Mouse (Mus musculus) T-helper 1 cell (primary cell): Measurements from ENCODE around the gene Spag6.

Experiments
- in situ Hi-C: fragments of 300-600 bp; cut with MboI, MseI; formaldehyde crosslinking; loops from one replicate; pipeline ENCODE4 v1.15.1; 2025; ENCODE audit warnings: high pct_unique_total_duplicates

Spag6 gene

DNA sequence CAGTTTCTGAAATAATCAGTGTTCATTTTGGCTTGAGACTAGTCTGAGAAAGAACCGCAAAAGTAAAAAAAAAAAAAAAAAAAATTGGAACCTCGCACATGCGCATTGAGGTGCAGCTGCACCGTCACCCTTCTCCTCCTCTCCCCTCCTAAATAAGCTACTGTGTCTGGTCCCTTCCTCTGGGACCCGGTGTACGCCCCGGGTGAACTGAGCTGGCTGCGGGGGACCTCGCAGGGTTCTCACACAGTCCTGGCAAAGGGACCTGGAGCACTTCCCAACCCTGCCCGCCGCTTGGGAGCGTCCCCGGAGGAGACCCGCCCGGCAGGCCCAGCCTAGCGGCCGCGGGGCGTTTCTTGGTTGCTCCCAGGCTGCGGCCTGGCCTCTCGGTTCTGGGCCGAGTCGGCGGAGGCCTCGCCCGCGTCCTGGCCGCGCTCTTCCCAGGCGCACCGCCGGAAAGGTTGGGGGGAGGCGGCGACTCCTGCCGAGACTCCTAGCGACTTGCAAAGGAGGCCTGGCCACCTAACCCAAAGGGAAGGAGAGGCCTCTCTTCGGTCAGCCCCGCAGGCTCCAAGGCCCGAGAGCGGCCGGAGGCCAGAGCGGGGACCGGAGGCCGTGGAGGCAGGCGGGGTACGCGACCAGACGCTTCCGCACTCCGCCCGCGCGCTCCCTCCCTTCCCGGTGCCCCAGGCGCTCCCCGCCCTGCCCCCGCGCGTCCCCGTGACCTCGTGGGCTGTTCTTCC lies at the start of gene Spag6:
Spag6 (plus strand) TSS at position 162 of the 740 bp plus-strand sequence.
- in situ Hi-C loops: no loop called here

DNA sequence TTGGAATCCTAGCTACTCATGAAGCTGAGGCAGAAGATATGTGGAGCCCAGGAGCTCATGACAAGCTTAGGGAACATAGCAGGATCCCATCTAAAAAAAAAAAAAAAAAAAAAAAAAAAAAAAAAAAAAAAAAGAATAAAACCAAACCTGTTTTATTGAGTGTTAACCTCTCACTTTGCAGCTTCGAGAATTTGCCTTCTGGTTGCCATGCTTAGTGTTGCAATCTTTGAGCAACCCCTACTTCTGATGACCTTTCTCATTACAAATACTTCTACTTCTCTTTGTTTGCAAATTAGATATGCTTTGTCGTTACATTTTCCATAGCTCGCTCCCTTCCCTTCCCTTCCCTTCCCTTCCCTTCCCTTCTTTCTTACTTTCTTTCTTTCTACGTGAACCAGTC lies 45.3 kb upstream of the Spag6 start:
- in situ Hi-C loops: no loop called here

DNA sequence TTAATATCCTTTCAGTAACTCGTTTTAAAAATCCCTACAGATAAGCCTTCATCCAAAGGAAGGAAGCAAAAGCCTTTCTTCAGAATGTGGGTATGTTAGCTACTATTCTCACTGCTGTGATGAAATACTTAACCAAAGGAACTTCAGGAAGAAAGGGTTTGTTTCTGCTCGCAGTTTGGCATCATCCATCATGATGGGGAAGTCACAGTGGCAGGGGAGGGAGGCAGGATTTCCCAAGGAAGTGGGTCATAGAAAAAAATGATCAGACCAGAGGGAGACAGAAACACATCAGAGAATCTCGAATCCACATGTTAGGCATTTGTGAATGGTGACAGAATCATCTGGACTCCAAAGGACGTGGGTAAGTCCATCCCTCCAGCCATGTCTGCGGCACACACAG lies 39.0 kb upstream of the Spag6 start:
- in situ Hi-C loops: no loop called here

DNA sequence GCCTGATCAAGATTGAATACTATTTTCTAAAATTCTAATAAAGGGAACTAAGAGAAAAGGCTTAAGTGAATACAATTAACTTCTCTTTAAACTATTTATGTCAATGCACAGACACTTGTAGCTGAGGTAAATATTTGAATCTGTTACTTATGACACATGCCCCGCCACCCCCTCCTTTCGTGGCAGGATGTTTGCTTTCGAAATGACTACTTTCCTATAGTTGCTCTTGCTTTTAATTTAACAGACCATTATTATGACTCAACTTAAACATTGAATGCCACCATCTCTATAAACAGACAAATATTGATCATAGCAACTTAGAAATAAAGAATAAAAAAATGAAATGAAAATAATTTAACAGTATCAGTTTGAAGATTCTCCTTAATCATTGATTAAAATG lies 29.8 kb upstream of the Spag6 start:
- in situ Hi-C loops: no loop called here

DNA sequence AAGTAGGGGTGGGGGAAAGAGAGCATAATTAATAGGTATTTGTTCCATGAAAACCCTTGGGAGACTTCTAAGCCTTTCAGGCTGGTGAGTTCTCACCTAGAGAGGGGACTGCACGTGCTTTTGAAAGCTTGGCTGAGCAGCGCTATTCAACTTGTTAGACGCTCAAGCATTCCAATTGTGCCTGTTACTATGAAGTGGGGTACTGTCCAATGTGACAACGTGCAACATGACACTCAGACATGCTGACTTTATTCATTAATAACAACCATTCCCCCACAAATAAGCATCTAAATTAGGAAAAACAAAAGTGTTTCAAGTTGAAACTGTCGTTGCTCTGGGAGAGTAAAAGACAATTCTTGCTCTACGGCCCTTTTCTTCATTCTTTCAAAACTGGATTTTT lies 22.8 kb upstream of the Spag6 start:
- in situ Hi-C loops: no loop called here

DNA sequence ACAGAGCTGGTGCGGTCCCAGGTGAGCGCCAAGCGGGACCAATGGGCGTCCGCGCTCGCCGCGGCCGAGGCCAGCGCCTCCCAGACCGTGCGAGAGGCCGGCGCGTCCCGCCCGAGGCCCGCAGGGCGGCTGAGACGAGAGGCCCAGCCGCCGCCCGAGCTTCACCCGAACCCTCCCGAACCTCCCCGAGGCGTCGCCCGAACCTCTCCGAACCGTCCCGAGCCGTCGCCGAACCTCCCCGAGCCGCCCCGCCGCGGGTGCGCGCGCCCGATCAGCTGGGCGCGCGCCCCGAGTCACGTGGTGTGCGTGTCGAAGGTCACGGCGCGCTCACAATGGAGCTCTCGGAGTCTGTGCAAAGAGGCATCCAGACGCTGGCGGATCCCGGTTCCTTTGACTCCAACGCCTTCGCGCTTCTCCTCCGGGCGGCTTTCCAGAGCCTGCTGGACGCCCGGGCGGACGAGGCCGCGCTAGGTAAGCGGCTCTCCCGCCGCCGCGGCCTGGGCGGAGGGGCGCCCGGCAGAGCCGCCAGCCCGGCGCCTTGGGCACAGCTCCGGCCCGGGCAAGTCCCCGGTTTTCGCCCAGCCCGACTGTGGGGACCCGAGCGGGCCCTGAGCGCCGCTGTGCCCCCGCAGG lies 21.6 kb upstream of the Spag6 start, which contains the start of gene Commd3:
Commd3 (plus strand) TSS at position 252 of the 633 bp plus-strand sequence.
- in situ Hi-C loops: no loop called here

DNA sequence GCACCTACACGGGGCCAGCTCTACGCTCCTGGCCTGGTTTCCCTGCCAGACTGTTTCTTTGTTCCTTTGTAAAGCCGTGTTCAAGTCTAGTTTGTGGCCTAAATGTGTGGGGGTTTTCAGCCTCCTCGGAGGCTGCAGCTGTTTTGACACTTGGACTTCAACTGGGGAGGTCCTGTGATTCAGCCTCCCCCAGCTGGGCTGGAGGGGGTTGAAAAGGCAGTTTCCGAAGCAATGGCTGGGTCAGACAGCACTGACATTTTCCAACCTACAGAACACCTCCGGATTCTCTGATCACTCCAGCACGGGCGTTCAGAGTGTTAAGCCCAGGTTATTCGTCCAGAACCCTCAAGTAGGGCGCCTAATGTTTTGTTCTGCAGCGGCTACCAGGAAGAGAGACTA lies 21.1 kb upstream of the Spag6 start:
- in situ Hi-C loops: no loop called here

DNA sequence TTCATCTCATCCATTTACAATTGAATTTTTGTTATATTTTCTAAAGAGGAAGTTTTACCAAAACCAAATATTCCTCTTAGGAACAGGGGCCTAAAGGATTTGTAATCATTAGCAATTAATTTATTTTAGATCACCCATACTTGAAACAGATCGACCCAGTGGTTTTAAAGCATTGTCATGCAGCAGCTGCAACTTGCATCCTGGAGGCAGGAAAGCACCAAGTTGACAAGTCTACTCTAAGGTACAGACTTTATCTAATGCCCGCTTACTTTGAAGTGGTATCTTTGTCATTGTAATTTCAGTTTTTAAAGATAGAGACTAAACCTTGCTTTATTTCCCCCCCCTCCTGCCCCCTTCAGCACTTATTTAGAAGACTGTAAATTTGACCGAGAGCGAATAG lies 20.1 kb upstream of the Spag6 start:
- in situ Hi-C loops: no loop called here

DNA sequence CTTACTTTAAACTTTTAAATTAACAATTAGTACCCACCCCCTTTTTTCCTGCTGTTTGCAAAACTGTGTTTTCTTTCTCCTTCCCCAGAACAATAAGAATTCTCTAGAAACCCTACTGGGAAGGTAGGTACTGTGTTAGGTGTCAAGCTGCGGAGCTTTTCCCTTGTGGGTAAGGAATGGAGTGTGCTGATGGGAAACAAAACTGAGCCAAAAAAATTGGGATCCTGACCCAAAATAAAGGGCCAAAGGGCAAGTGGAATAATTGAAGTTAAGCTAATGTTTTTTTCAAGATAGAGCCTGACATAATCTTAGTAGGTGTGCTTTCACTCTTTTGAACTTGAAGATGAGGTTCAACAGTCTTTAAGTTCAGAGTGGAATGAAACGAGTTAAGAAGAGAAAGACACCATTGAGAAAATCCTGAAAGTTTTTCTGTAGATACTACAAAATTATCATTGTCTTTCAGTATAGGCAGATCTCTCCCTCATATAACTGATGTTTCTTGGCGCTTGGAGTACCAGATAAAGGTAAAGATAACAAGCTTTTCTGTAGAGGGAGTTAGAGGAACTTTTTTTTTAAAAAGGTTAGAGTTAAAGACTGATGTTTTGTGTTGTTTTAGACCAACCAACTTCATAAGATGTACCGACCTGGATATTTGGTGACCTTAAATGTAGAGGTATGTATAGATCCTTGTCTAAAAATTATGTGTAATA lies 19.5 kb upstream of the Spag6 start:
- in situ Hi-C loops: no loop called here

DNA sequence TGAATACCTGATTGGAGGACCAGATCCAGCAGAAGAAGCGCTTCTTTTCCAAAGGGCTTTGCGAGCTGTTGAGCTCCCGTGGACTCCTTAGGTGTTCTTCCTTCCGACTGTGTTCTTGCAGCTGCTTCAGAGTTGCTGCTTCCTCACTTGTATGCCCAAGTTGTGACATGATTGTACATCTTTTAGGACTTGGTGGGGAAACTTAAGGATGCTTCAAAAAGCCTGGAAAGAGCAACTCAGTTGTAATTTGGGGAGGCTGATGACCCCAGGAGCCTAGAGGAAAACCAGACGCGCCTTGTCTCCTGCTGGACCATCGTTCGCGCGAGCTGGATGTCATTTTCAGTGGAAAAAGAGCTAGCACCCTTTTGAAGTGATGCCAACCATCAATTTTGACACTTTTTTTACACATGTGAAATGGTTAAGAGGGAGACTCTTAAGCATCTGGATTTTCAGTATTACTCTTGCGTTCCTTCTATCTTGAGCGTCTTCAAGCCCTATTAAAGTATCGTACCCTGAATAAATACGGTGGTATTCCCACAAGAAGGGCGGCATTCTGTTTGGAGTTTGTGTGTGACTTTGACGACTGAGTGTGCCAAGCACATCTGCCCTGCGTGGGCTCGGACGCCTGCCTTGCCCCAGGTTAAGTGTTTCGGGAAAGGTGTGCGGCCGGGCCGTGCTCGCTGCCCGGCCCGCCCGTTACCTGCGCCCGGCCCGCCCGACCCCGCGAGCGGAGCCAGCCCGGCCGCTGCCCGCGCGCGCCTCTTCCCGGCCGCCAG lies 18.0 kb upstream of the Spag6 start:
- in situ Hi-C loops: no loop called here

DNA sequence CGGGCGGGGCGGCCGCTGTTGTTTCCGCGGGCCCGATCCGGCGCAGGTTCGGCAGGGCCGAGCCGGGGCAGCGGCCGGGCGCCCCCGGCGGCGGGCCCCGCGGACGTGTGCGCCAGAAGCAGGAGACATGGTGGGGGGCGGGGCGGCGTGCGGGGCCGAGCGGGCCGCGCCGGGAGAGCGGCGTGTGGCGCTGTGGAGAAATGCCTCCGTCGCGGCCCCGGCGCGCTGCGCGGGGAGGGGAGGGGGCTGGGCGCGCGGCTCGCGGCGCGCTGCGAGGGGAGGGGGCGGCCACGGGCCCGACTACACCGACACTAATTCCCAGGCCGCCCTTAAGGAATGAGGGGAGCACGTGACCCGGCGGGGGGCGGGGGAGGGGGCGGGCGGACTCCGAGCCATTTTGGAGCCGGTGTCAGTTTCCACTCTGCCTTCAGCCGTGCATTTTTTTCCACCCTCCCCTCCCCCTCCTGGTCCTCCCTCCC lies 17.3 kb upstream of the Spag6 start:
- in situ Hi-C loops: no loop called here

DNA sequence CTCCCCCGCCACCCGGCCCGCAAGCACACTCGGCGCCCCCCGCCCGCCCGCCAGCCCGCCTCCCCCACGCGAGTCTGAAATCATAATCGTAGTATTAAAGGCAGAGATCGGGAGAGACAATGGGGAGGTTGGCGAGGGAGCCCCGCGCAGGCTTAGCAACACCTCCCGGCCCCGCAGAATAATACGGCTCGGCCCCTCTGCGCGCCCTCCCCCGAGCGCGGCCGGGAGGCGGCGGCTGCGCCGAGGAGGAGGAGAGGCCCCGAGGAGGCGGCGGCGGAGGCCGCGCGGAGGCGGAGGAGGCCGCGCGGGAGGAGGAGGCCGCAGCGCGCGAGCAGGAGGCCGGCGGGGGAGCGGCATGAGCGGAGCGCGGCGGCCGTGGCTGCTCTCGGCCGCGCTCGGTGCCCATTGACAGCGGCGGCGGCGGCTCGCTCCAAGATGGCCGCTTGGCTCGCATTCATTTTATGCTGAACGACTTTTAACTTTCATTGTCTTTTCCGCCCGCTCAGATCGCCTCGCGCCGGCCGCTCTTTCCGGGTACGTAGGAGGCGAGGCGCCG lies 16.8 kb upstream of the Spag6 start, which contains the start of gene Bmi1:
Bmi1 (plus strand) TSS at position 83 of the 556 bp plus-strand sequence.
- in situ Hi-C loops: no loop called here

DNA sequence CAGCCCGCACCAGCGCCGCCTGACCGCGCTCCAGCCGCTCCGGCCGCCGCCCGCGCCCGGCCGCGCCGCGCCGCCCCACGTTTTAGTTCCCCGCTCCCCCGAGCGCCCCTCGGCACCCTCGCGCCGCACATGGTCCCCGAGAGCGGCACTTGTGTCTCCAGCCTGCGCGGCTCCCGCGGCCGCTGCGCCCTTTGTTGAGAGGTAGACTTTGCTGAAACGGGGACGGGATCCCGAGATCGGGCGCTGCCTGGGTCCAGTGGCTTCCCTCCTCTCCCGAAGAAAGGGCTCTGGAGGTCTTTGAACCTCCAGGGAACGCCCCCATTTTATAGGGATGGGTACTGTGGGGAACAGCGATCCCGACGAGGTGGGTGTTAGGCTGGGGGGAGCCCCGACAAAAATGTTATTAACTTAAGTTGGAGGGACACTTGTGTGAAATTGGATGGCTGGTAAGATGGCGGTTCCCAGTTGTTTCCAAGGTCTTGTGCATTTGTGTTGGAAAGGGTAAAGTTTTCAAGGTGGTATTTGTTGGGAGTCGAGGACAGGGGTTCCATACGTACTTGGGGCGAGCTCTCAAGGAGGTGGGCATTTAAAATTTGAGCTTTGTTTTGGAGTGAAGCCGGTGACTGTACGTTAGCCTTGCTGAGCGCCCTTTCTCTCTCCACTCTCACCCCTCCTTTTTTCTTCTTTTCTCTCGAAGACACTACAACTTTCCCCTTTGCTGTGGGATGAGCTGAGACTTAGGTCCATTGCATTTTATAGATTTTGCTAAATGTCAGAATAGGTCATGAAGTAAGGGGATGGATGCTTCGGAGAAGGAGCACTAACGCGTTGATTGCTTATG lies 16.0 kb upstream of the Spag6 start:
- in situ Hi-C loops: no loop called here

DNA sequence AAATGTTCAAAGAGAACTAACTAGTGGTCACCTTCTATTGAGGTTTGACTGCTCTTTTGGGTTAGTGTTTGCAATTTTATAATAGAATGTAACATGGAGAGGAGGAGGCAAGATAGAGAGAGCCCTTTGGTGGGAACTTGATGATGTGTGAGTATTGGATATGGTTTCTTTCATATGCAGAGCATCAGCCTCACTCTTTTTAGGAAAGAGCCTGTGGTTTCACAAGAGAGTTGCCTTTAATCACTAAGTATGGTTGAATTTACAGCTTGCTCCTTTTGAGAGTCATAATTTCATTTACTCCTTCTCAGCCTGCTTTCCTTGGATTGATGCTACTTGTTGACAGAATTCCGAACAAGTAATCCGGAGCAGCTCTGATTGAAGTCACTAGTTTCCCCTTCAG lies 14.1 kb upstream of the Spag6 start:
- in situ Hi-C loops: loop anchor here (5.0 to 10.0 kb wide), 2 partner anchors 622 to 655 kb away; partner anchors contain the start of gene Mllt10

DNA sequence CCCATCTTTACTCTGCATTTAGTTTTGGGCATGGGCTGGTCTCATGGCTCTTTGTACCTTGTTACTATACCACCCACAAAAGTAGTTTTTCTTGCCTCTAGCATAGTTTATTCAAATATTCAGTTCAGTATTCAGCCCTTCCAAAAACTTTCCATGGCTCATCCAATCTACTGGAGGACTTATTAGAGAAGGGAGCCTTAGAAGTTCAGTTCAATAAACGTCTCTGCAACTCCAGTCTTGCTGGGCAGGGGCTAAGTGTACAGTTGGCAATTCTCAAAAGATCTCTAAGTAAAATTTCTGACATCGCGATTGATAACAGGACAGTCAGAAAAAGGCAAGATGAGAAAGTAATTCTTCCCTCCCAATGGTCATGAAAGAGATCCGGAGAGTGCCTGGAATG lies 13.3 kb upstream of the Spag6 start:
- in situ Hi-C loops: loop anchor here (5.0 to 10.0 kb wide), 2 partner anchors 623 to 656 kb away; partner anchors contain the start of gene Mllt10

DNA sequence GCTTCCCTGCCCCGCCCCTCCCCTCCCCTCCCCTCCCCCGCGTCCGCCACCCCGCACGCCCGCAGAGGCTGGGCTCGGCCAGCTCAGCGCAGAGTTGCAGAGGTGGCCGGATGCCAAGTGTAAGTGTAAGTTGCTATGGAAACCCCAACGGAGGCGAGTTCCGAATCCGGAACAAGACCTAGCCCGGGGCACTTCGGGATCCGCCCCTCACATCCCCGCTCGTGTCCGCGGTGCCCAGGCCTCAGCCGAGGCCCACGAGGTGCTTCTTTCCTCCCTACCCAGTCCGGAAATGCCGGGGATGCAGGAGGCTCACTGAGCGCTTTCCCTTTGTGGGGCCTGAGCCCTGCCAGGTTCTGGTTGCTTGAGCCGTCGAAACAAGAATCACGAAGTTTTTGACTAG lies 12.9 kb upstream of the Spag6 start:
- in situ Hi-C loops: loop anchor here (5.0 to 10.0 kb wide), 2 partner anchors 624 to 656 kb away; partner anchors contain the start of gene Mllt10

DNA sequence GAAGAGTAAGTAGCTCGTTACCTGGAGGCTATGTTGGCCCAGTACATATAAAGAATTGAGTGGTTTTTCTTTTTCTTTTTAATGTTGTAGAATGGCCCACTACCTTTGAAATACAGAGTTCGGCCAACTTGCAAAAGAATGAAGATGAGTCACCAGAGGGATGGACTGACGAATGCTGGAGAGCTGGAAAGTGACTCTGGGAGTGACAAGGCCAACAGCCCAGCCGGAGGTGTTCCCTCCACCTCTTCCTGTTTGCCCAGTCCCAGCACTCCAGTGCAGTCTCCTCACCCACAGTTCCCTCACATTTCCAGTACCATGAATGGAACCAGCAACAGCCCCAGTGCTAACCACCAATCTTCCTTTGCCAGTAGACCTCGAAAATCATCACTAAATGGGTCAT lies 9.8 kb upstream of the Spag6 start:
- in situ Hi-C loops: loop anchor here (5.0 to 10.0 kb wide), 2 partner anchors 627 to 659 kb away; partner anchors contain the start of gene Mllt10

DNA sequence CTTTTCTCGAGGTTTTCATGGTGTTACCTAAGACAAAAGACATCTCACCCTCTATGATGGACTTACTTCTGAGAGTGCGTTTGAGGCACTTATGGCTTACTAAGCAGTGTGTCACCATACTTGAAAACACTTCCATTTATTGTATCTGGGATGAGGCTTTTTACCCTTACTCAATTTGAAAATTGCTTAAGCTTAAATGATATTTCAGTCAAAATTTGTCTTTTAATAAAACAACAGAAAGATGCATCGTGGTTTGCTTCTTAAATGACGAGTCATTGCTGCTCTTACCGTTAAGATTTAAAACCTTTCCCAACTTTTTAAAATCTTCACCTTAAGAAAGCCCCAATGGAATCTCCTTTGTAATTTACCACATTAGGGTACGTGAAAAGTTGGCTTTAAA lies 7.4 kb upstream of the Spag6 start:
- in situ Hi-C loops: loop anchor here (10.0 kb wide), 1 partner anchor 662 kb away; no protein-coding TSS in a partner anchor

DNA sequence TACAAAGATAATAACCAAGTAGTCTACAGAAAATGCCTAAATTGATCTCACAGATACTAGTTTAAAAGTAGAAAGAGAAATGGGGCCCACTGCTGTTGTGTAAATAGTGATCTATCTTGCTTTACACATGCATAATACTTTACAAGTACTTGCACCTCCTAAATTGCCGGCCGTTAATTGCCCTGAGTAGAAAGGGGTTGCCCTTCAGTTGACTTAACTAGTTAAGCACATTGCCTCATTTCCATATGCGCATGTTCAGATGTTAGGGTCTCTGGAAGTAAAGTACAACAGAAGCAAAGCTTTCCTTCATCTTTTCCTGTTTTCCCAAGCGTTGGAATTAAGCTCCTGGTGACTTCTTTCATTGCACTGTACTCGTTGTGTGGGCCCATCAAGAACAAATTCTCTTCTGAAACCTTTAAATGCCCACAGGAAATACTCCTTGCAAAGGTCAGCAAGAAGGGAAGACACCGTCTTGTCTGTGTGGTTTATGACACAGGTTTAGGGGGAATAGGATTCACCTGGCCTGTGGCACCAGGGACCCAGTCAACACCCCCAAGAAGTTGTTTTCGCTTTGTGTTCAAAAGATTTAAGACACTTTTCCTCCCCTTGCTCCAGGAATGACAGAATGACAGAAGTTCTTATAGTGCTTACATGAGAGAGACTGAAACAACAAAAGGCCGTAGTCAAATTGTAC lies 6.9 kb upstream of the Spag6 start:
- in situ Hi-C loops: loop anchor here (10.0 kb wide), 1 partner anchor 662 kb away; no protein-coding TSS in a partner anchor
